Mouse (Mus musculus) frontal cortex, postnatal 14 days (tissue): Measurements from ENCODE around the gene Pik3r1.

Experiments
- DNase-seq, 2 experiments: peaks; one replicate each; pipeline ENCODE4 v3.0.0; 2022; ENCODE audit warnings: low spot score in 2 of 2

Pik3r1 gene

GRCm38 (mm10) chr13:101767809-101768629 is at the start of gene Pik3r1:
Gene Pik3r1, minus strand, starts transcription at chr13:101768217.
- peak; percentile 90 to 93 for DNase-seq

GRCm38 (mm10) chr13:101813267-101813900 is 45.4 kb upstream of the Pik3r1 start:
- DNase-seq = no peak

DNA sequence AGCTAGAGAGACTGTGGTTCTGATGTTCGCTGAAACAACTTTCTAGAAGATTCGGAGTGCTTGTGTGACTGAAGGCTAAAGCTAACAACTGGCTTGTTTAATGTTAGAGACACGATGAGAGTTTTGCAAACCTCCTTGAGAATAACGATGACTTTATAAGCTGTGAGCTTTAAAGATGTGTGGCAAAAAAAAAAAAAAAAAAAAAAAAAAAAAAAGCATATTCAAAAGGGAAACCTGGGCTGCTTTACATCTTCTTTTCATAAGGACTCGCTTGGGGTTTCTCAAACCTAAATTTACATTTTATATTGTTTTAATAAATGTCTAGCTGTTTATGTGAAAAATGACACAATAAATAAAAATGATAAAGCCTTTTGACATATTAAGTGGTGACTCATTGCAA is 44.3 kb upstream of the Pik3r1 start:
- DNase-seq = no peak

DNA sequence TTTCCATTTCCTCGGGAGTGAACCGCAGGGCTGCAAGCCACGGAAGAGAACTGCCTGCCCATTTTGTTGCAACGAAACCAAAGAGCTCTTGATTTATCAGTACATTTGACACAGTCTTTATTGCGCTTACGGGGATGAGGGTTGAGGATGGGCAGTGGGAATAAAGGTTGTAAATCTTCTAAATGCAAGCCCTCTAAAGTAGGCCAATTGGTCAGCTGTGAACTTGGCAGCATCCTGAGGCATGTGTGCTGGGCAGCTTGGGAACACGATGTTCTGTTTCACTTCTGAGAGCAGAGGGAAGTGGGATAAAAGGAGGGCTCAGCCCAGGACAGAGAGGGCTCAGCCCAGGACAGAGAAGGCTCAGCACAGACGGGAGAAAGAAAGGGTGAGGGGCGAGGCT is 43.9 kb upstream of the Pik3r1 start:
- DNase-seq = no peak

- peak in 1 of 2 experiments; percentile 73 for DNase-seq
Observed at GRCm38 (mm10) chr13:101810667-101811066, 42.6 kb upstream of the Pik3r1 start.

- no peak for DNase-seq
Observed at GRCm38 (mm10) chr13:101809796-101810195, 41.8 kb upstream of the Pik3r1 start.

GRCm38 (mm10) chr13:101805559-101806091 is 37.6 kb upstream of the Pik3r1 start:
- DNase-seq = no peak

DNA sequence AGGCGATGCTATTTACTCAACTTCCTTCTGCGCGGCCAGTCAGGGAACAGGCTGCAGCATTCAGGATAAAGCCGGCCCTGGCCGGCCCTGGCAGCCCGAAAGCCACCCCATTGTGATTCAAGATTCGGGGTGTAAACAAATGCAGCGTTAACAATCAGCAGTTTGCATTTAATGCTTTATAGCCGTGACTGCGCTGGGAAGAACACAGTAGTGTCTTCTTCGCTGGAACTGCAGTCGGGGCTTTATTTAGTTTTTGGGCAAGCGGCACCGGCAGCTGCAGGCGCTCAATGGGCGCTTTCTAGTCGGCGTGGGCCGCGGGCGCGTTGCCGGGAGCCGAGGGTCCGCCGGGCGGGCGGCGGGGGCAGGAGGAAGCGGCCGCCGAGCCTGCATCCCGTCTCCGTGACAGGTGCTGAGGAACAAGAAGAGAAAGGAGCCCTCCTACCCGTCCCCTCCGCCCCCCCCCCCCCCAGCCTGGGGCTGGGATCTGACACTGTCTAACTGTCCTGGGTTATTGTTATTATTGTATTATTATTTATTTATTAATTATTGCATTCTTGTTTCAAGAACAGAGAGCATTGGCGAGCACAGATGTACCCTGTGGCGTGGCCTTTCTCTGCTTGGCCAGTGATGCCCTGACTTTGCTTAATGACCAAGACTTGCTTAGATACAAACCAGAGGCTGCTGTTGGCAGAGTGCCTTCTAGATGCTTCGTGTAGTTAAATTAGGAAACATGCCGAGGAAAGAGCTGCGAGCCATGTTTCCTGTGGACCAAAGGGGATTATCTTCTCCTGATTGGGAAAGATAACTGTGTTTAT is 33.6 kb upstream of the Pik3r1 start:
- DNase-seq = peak; percentile 61

GRCm38 (mm10) chr13:101800833-101801371 is 32.9 kb upstream of the Pik3r1 start:
- DNase-seq = no peak

- DNase-seq = no peak
Observed at GRCm38 (mm10) chr13:101800021-101800596, 32.1 kb upstream of the Pik3r1 start.

DNA sequence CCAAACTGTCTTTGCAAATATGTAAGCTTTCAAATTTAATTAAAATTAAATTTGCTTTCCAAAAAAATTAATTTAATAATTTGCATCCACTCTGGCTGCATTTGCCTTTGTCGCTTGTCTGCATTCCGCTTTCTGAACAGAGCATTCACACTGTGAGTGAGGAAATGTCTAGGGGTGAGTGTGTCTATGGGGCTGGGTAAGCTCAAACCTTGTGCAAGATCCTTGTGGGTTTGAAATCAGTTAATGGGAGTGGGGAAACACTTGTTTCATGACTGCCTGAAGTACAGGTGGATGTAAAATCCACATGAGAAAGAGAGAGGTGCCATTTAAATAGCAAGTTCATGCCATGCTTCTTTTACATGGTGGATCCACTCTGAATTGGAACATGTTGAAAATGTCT is 31.3 kb upstream of the Pik3r1 start:
- DNase-seq = no peak

DNA sequence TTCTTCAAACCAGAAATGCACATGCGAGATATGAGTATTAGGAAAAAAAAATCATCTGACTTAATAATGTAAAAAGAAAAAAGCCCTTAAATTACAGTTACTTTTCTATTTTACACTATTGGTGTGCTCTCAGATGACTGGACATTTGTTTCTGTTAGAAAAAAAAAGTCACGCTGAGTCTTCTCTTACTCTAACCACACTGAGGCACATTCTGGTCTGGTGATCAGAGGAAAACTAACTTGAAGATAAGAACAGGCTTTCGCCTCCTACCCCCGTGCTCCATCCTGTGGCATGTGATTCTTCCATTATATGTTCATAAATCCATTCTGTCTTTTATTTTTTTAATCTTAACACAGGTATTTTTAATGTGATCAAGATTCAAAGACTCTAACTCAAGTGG is 30.5 kb upstream of the Pik3r1 start:
- DNase-seq = no peak

DNA sequence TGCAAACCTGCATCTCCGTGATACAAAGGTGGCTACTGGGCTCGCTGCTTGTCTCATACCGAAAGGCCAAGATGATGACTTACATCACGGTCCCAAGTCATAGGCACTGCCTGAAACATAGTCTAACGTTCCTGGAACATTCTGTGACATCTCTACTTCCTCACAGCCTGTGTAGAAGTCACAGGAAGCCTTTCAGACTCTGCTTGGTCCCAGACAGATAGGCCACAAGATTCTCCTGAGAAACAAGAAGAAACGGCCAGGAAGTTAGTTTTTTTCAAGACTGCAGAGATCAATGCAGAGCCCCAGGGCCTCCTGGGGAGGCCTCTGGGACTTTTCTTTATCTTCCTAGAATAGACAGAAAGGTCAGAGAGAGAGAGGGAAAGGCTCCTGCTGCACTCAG is 29.0 kb upstream of the Pik3r1 start:
- no peak for DNase-seq

DNA sequence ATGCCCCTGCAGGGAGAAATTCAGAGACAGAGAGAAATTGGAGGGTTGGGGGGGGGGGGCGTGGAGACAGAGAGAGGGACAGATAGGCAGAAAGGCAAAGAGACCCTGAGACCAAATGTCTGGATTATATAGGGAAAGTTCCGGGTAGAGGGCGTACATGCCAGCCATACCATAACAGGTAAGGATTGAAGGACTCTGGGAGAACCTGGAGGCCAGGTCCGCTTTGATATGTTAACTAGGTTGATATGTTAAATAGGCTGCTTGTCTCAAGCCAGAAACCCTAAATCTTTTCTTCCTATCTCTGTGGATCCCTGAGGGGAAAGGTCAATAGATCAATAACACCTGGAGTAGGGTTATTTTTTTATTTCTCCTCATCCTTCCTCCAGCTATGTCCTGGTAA is 17.7 kb upstream of the Pik3r1 start:
- no peak for DNase-seq

GRCm38 (mm10) chr13:101784651-101785289 is 16.8 kb upstream of the Pik3r1 start:
- no peak for DNase-seq

DNA sequence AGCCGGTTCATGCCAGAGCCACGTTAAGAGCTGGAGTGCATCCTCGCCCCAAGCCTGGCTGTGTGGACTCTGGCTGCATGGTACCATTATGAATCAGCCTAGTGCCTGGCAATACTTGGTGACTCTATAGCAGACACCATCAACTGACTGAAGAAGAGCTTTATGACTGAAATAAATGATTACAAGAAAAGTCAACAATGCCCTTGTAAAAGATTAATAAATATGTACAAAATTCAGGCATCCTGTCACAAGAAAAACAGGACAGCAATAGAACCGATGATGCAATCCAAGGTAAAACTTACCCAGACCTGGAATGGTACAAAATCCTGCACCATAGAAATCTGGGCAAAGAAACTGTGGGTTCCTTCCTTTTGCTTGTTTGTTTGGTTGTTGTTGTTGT is 11.0 kb upstream of the Pik3r1 start:
- no peak for DNase-seq

GRCm38 (mm10) chr13:101777851-101778250 is 9.8 kb upstream of the Pik3r1 start:
- no peak for DNase-seq

DNA sequence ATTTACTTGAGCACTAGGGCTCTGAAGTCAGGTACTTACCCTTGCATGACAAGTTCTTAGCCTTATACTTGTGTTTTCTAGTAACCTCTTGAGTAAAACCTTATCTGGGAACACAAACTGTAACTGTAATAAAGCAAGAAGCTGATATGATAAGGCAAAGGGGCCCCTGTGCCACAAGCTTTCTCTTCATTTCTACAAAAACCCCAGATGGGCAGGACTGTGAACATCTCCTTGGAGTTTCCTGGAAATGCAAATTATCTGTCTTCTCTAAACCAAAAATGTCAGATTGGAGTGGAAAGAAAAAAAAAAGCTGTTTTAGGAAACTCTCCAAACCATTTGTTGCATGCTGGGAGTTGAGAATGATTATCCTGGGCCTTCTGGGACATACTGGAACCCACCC is 3.1 kb upstream of the Pik3r1 start:
- no peak for DNase-seq

DNA sequence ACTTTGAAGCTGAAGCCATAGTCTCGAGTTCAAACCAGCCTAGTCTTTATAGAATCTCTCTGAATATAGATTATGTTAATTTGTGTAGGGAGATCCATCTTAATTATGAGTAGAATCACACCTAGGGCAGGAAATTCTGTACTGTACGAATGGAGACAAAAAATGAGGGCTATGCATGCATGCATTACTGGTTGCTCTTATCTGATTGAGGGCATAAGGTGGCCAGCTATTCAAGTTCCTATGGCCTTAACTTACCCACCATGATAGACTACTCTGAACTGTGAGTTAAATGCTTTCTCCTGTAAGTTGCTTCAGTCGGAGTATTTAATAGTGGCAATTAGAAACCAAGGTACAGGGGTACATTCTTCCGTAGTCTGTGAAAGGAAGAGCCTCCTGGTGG is 1.9 kb upstream of the Pik3r1 start:
- no peak for DNase-seq

- DNase-seq = peak; percentile 53 to 65
Observed at GRCm38 (mm10) chr13:101768630-101768991, 594 bp upstream of the Pik3r1 start.
